Mouse (Mus musculus) cerebellum, adult 18-20 months (tissue): Measurements from ENCODE around the gene Pcsk6.
A peak's percentile ranks its signal among the peaks of the same experiment; 100 is the strongest.

ENCODE experiments used
- DNase-seq, 2 experiments: peaks; one replicate each; pipeline ENCODE4 v3.0.0; 2021

Pcsk6 gene

GRCm38 (mm10) chr7:65946397-65946796, 84.9 kb downstream of the Pcsk6 start:
- peak; percentile 37 to 49 for DNase-seq

- no peak for DNase-seq
These were observed 87.4 kb downstream of the Pcsk6 start for GRCm38 (mm10) chr7:65948891-65949290.

GRCm38 (mm10) chr7:65954583-65954982, 93.0 kb downstream of the Pcsk6 start:
- DNase-seq: no peak

GRCm38 (mm10) chr7:65955304-65956220, 94.0 kb downstream of the Pcsk6 start:
- no peak for DNase-seq

- no peak for DNase-seq
These were observed 95.7 kb downstream of the Pcsk6 start for GRCm38 (mm10) chr7:65957245-65957644.

GRCm38 (mm10) chr7:65958105-65958504, 96.6 kb downstream of the Pcsk6 start:
- DNase-seq: no peak

- DNase-seq: no peak
These were observed 97.8 kb downstream of the Pcsk6 start for GRCm38 (mm10) chr7:65959221-65959924.

- peak; percentile 53 to 56 for DNase-seq
These were observed 101.1 kb downstream of the Pcsk6 start for GRCm38 (mm10) chr7:65962611-65963010.

- no peak for DNase-seq
These were observed 102.9 kb downstream of the Pcsk6 start for GRCm38 (mm10) chr7:65964398-65964797.

GRCm38 (mm10) chr7:65971301-65971700, 109.8 kb downstream of the Pcsk6 start:
- no peak for DNase-seq

- DNase-seq: no peak
These were observed 115.8 kb downstream of the Pcsk6 start for GRCm38 (mm10) chr7:65977286-65977685.

GRCm38 (mm10) chr7:65977977-65978376, 116.4 kb downstream of the Pcsk6 start:
- no peak for DNase-seq

GRCm38 (mm10) chr7:65978996-65979823, 117.7 kb downstream of the Pcsk6 start:
- no peak for DNase-seq

- no peak for DNase-seq
These were observed 118.5 kb downstream of the Pcsk6 start for GRCm38 (mm10) chr7:65980000-65980399.

- DNase-seq: no peak
These were observed 120.5 kb downstream of the Pcsk6 start for GRCm38 (mm10) chr7:65982057-65982456.

GRCm38 (mm10) chr7:65988249-65988648, 126.7 kb downstream of the Pcsk6 start:
- peak; percentile 41 to 53 for DNase-seq

- peak in 1 of 2 experiments; percentile 43 for DNase-seq
These were observed 127.2 kb downstream of the Pcsk6 start for GRCm38 (mm10) chr7:65988709-65989108.

- no peak for DNase-seq
These were observed 130.8 kb downstream of the Pcsk6 start for GRCm38 (mm10) chr7:65992329-65992728.

- DNase-seq: no peak
These were observed 131.9 kb downstream of the Pcsk6 start for GRCm38 (mm10) chr7:65993410-65993809.

- peak; percentile 61 to 64 for DNase-seq
These were observed 139.7 kb downstream of the Pcsk6 start for GRCm38 (mm10) chr7:66001035-66001754.

GRCm38 (mm10) chr7:66001797-66002196, 140.3 kb downstream of the Pcsk6 start:
- DNase-seq: no peak

GRCm38 (mm10) chr7:66003447-66003846, 141.9 kb downstream of the Pcsk6 start:
- DNase-seq: peak in 1 of 2 experiments; percentile 40
